Mouse (Mus musculus) hindbrain, embryonic 14.5 days (tissue): ENCODE results near the gene Arfip2. TPM values are rescaled to one million over a fixed set of nuclear protein-coding genes. Genes with fewer than 3 reads are reported as not detected.

Experiments
- ATAC-seq: fragments of 200-750 bp; cut with Nextera tagmentation; 2 replicates; pipeline ENCODE4 v1.8.0; 2017; ENCODE audit warnings: moderate number of reproducible peaks, mild to moderate bottlenecking, moderate TSS enrichment, moderate library complexity; ENCODE audit not compliant: low FRiP score
- DNase-seq: peaks from one replicate; pipeline ENCODE4 v3.0.0-alpha.2; 2015; ENCODE audit warnings: low spot score
- H3K27ac ChIP-seq: fragments of 300-500 bp; sonication (generic); 2 replicates; pipeline ENCODE4 v1.5.1; 2014; ENCODE audit warnings: mild to moderate bottlenecking, moderate library complexity
- H3K27me3 ChIP-seq: fragments of 300-500 bp; sonication (generic); 2 replicates; pipeline ENCODE4 v1.6.1; 2014; ENCODE audit warnings: mild to moderate bottlenecking, low read length, mixed read lengths; ENCODE audit not compliant: control insufficient read depth, insufficient read depth
- H3K36me3 ChIP-seq: fragments of 300-500 bp; sonication (generic); replicated peaks from 2 replicates; pipeline ENCODE4 v1.6.1; 2014; ENCODE audit not compliant: control insufficient read depth, insufficient read depth
- H3K4me1 ChIP-seq: fragments of 300-500 bp; sonication (generic); replicated peaks from 2 replicates; pipeline ENCODE4 v1.6.1; 2014; ENCODE audit warnings: antibody characterized with exemption, low read length, mixed read lengths; ENCODE audit not compliant: control insufficient read depth, insufficient read depth
- H3K4me2 ChIP-seq: fragments of 300-500 bp; sonication (generic); replicated peaks from 2 replicates; pipeline ENCODE4 v1.6.1; 2014; ENCODE audit warnings: mild to moderate bottlenecking, moderate library complexity
- H3K4me3 ChIP-seq: fragments of 300-500 bp; sonication (generic); replicated peaks from 2 replicates; pipeline ENCODE4 v1.5.1; 2014; ENCODE audit warnings: mild to moderate bottlenecking, low read length
- H3K9ac ChIP-seq: fragments of 300-500 bp; sonication (generic); 2 replicates; pipeline ENCODE4 v1.6.1; 2014
- H3K9me3 ChIP-seq: fragments of 300-500 bp; sonication (generic); 2 replicates; pipeline ENCODE4 v1.6.1; 2016; ENCODE audit warnings: low read length; ENCODE audit not compliant: control insufficient read depth
- WGBS: fragments of 180-500 bp; shearing (Covaris S2); extraction: QIAGEN DNeasy Blood & Tissue Kit; methylation state at CpG from one replicate; pipeline ENCODE4 v1.1.7; 2014; 5-methylcytosine and 5-hydroxymethylcytosine counted together
- polyA plus RNA-seq: library from polyadenylated mRNA; unstranded; fragments of >200 nt; fragmentation: Nextera tagmentation; extraction: Ambion mirVana; gene quantifications from 2 replicates; pipeline ENCODE4 v1.2.1, GENCODE M21; 2014

Gene Arfip2
- polyA plus RNA-seq, 1 experiment from 2014 or later: 95.5 TPM

DNA sequence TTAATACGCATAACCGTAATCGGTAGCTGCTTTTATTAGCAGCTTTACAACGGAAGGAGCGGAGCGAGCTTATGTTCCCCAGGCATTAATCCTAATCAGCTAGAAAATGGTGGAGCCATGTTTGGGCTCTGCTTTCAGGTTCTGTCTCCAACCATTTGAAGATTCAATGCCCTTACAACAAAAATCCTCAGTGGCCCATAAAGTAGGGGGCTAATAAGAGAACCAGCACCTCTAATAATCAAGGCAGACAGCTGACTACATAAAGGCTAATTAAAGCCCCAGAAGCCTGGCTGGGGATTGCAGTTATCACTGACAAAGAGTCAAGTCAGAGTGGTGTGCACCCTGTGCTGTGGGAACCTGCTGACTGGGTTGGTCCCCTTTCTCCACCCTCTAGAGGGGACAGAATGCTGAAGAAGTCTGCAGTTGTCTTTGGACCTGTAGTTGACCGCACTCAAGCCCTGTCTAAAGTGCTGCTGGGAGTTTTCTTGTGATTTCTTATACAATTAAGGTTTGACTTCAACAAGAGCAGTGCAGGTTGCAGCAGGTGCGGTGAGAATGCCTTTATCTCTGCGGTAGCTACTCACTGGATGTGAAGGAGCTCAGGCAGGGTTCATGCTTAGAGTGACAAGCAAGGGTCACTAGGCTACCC is 5.8 kb downstream of the Arfip2 start:
- H3K4me2 ChIP-seq: peak overlapping the region; percentile 88
- no peaks in the 10 kb centered on the region for H3K27me3 ChIP-seq
- peak overlapping the region; percentile 93 for H3K27ac ChIP-seq
- 52% methylated on average over 9 of the region's 9 CpGs for WGBS
- H3K36me3 ChIP-seq: peaks cover 19% of the 10 kb centered on the region
- peak overlapping the region; percentile 94 for H3K9ac ChIP-seq
- no peaks in the 10 kb centered on the region for H3K9me3 ChIP-seq
- peaks cover 35% of the 10 kb centered on the region for H3K4me1 ChIP-seq
- DNase-seq (no peak), ATAC-seq (no peak)
- peak overlapping the region; percentile 97 for H3K4me3 ChIP-seq

DNA sequence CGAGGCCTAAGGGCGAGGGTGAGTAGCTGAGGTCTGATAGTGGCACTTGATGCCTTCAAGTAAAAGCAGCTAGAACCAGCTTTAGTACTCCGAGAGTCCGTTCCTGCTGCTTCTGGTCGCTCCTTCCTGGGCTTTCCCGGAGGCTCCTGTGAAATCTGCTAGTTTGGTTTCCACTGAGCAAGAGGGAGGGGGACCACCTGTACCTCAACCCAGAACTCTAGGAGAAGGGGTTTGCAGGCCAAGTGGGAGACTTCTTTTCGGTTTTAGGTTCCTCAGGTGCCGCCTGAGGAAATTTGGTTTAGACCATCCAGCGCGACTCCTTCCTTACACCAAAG is 6.4 kb downstream of the Arfip2 start:
- H3K4me3 ChIP-seq: peak overlapping the region; percentile 97
- 6% methylated on average over 10 of the region's 10 CpGs for WGBS
- H3K9me3 ChIP-seq: no peaks in the 10 kb centered on the region
- no peak for ATAC-seq
- H3K27me3 ChIP-seq: no peaks in the 10 kb centered on the region
- no peak for DNase-seq
- peak overlapping the region; percentile 88 for H3K4me2 ChIP-seq
- peak overlapping the region; percentile 93 for H3K27ac ChIP-seq
- peak overlapping the region; percentile 94 for H3K9ac ChIP-seq
- peaks cover 38% of the 10 kb centered on the region for H3K4me1 ChIP-seq
- H3K36me3 ChIP-seq: peaks cover 19% of the 10 kb centered on the region

DNA sequence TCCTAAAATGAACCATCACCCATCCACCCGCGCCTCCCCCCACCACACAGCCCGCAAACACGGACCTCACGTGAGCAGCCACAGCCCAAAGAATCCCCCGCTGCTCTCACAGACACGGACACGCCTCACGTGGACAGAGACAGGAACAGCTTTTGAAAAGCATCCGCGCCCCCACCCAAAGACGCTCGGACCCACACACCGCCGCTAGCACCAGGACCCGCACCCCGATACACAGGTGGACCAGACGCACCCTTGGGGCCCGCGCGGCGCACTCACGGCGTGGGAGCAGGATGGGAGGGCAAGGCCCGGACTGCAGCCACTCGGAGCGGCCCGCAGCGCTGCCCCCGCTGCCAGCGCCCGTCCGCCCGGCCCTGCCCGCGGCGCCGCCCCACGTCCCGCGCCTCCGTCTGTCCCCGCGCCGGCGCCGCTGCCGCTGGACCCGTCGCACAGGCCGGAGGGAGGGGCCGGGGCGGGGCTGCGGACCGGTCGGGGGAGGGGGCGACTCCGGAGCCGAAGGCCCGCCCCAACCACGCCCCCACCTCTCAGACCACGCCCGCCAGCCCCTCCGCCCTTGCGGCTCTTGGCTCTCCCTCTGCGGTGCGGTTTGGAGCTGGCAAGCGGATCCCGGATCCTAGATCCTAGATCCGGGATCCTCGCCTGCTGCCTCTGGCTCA is 7.0 kb downstream of the Arfip2 start, which contains the start of gene Trim3:
Trim3 (minus strand) TSS at position 445 of the 674 bp plus-strand sequence.
- peak; percentile 90 for ATAC-seq

DNA sequence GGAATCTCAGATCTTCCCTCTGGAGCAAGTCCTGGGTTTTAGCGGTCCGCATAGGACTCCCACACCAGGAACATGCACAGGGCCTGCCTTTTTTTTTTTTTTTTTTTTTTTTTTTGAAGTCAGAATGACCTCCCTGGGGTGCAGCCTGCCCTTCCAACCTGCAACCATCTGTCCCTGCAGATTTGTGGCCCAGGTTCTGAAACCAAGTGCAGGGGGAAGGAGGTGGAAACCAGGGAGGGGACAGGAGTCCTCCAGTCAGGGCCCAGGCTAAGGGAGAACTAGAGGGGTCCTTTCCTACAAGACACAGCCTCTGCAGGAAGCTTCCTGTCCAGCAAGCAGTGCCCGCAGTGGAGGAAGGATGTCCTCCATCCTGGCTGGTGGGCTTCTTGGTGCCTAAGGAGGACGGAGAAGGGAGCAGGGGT is 7.7 kb downstream of the Arfip2 start:
- H3K27me3 ChIP-seq: no peaks in the 10 kb centered on the region
- peak overlapping the region; percentile 94 for H3K9ac ChIP-seq
- H3K9me3 ChIP-seq: no peaks in the 10 kb centered on the region
- DNase-seq (no peak), ATAC-seq (peak; percentile 11)
- H3K27ac ChIP-seq: peak overlapping the region; percentile 93
- peak overlapping the region; percentile 97 for H3K4me3 ChIP-seq
- H3K4me2 ChIP-seq: peak overlapping the region; percentile 88
- peaks cover 45% of the 10 kb centered on the region for H3K4me1 ChIP-seq
- H3K36me3 ChIP-seq: peaks cover 18% of the 10 kb centered on the region
- WGBS: 16% methylated on average over 4 of the region's 4 CpGs

More for the DNA sequence above, 7.0 kb downstream of the Arfip2 start, which contains the start of gene Trim3:
- Histone ChIP-seq H3K27me3 (no peaks in the 10 kb centered on the region), H3K9me3 (no peaks in the 10 kb centered on the region), H3K4me3 (peak within 1 kb of the TSS; percentile 97), H3K9ac (peak within 1 kb of the TSS; percentile 94), H3K4me1 (peaks cover 42% of the 10 kb centered on the region), H3K36me3 (peaks cover 19% of the 10 kb centered on the region), H3K27ac (peak within 1 kb of the TSS; percentile 93), H3K4me2 (peak within 1 kb of the TSS; percentile 88)
- DNase-seq: peak; percentile 84
- WGBS: under 1% methylated on average over 57 of the region's 71 CpGs

DNA sequence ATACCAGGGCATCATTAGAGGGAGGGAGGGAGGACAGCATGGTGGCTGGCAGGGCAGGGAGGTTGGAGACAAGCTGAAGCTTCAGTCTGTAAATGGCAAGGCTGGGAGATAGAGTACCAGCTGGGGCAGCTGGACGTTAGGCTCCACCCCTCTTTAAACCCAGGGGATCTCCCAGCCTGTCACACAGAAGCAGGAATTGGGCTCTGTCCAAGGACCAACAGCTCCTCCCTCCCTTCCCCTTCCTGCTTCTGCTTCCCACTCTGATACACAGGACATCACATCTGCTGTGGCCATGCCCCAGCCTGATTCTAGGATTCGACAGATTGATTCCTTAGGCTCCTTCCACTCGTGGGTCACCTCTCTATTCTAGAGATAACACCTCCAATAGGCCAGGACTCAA is 11.6 kb downstream of the Arfip2 start:
- no peaks in the 10 kb centered on the region for H3K9me3 ChIP-seq
- WGBS: 23% methylated on average over 3 of the region's 3 CpGs
- no peaks in the 10 kb centered on the region for H3K27me3 ChIP-seq
- no peak overlapping the region for H3K4me3 ChIP-seq
- H3K36me3 ChIP-seq: peaks cover 20% of the 10 kb centered on the region
- H3K9ac ChIP-seq: no peak overlapping the region
- ATAC-seq (no peak; the same call in 1 of the 2 replicates), DNase-seq (peak; percentile 63)
- H3K4me1 ChIP-seq: peaks cover 33% of the 10 kb centered on the region
- no peak overlapping the region for H3K4me2 ChIP-seq
- H3K27ac ChIP-seq: peak overlapping the region; percentile 45; the same call in 1 of the 2 replicates

DNA sequence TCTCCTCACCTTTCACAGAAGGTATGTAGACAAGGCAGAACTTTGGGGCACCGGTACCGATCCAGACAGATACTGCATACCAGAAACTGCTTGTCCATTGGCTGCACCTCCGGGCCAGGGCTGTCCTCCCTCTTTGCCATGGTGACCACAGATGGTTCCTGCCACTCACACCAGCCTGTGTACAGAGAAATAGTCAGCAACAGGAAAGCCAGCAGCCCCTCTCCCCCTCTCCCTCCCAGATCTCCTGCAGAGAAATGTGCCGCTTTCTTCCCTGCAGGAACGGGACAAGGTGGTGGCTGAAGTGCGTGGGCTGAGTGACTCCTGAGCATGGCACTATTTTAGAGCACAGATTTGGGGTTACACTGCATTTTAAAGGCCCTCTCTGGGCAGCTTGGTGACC is 14.8 kb downstream of the Arfip2 start:
- peaks cover 52% of the 10 kb centered on the region for H3K36me3 ChIP-seq
- no peak overlapping the region for H3K4me3 ChIP-seq
- H3K9ac ChIP-seq: no peak overlapping the region
- H3K4me1 ChIP-seq: peaks cover 15% of the 10 kb centered on the region
- DNase-seq (no peak), ATAC-seq (no peak)
- H3K4me2 ChIP-seq: no peak overlapping the region
- no peak overlapping the region for H3K27ac ChIP-seq
- 73% methylated on average over 6 of the region's 6 CpGs for WGBS
- H3K27me3 ChIP-seq: no peaks in the 10 kb centered on the region
- H3K9me3 ChIP-seq: no peaks in the 10 kb centered on the region

DNA sequence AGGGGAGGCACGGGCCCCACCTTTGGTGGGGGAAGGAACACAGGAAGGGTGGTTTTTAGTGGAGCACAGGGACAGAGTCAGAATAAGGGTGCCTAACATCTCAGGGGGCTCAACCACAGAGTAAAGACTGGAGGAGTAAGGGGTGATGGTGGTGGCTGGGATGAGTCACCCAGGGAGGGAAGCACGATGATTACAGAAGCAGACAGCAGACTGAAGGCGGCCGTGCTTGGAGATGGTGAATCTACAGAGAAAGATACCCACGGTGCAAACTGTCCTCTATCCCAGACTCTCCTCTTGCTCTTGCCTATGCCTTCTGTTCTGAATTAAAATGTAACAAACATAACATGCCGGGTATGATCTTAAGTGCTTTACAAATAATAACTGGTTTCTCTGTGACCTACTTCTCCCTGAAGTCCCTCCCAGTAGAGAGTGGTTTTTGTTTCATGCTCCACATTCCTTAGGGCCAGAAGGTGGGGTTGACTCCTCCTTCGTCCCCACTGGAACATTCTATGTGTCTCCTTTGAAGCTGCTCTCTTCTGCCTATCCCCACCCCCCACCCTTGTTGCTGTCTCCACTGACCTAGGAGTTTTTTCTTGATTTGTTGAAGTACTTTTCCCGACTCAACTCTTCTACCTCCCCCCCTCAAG is 18.4 kb downstream of the Arfip2 start:
- ATAC-seq: no peak
- no peak overlapping the region for H3K27ac ChIP-seq
- H3K4me1 ChIP-seq: no peaks in the 10 kb centered on the region
- H3K9ac ChIP-seq: no peak overlapping the region
- no peak for DNase-seq
- H3K9me3 ChIP-seq: no peaks in the 10 kb centered on the region
- WGBS: 87% methylated on average over 8 of the region's 8 CpGs
- H3K4me2 ChIP-seq: no peak overlapping the region
- no peaks in the 10 kb centered on the region for H3K27me3 ChIP-seq
- peaks cover 87% of the 10 kb centered on the region for H3K36me3 ChIP-seq
- no peak overlapping the region for H3K4me3 ChIP-seq

DNA sequence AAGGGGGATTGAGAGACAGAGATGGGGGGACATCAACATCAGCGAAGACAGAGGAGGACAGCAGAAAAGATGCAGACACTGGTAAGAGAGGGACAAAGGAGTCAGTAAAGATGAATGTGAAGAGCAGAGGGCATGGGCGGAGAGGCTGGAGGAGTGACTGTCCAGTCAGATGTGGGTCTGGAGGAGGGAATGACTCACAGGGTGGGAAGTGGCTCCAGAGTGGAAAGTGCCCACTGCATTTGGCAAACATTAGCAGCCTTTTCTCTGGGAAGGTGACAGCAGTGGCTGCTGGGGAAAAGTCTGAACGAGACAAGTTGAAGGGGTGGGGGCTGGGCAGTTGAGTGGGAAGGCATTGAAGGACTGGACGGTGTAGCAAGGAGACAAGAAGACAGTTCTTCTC is 19.2 kb downstream of the Arfip2 start:
- Histone ChIP-seq H3K4me2 (no peak overlapping the region), H3K9ac (no peak overlapping the region), H3K27ac (no peak overlapping the region), H3K4me3 (no peak overlapping the region), H3K27me3 (no peaks in the 10 kb centered on the region), H3K4me1 (no peaks in the 10 kb centered on the region), H3K9me3 (no peaks in the 10 kb centered on the region), H3K36me3 (peaks cover 95% of the 10 kb centered on the region)
- ATAC-seq (no peak), DNase-seq (no peak)
- 80% methylated on average over 4 of the region's 4 CpGs for WGBS

DNA sequence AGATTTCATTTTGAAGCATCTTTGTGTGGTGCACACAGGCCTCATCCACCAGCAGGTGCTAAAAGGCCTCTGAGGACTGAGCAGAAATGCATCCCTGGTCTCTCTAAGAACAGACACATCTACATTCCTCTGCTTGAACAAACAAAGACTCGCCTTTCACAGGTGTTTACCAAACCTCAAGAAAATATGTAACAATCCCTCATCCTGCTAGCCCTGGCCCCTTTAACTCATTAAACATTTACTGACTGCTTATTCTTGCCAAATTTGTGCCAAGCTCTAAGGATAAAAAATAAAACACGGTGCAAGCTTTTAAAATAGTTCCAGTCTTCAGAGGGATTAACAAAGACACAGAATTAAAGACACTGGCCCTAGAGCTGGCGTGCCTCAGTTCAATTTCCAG is 20.5 kb downstream of the Arfip2 start:
- H3K4me3 ChIP-seq: no peak overlapping the region
- no peaks in the 10 kb centered on the region for H3K27me3 ChIP-seq
- no peaks in the 10 kb centered on the region for H3K4me1 ChIP-seq
- 87% methylated on average over 3 of the region's 3 CpGs for WGBS
- H3K9ac ChIP-seq: no peak overlapping the region
- H3K9me3 ChIP-seq: no peaks in the 10 kb centered on the region
- H3K27ac ChIP-seq: no peak overlapping the region
- ATAC-seq (no peak), DNase-seq (no peak)
- peaks cover 99% of the 10 kb centered on the region for H3K36me3 ChIP-seq
- no peak overlapping the region for H3K4me2 ChIP-seq
